ENCODE assay signal across 8 mouse cellular contexts in genomic region chr13:23450398-23450797, GRCm38 (mm10). TPM values are rescaled to one million over a fixed set of nuclear protein-coding genes. Genes with fewer than 3 reads are reported as not detected.
DNase-seq lines count a peak whose midpoint lies in the region; ATAC-seq and TF ChIP-seq lines count a peak whose summit lies in the region.

No protein-coding gene starts in this region.

- intact Hi-C loops in left cerebral cortex, postnatal 36 days (cut with DNase I) = no loop called here

- peak; percentile 87 for DNase-seq in adrenal gland, adult 8-10 months
- DNase-seq in embryo, embryonic 11 days = peak; percentile 93
- DNase-seq in gastrocnemius, postnatal 25 days = peak; percentile 68
- DNase-seq in left cerebral cortex, postnatal 36 days (ENCODE audit: low spot score in 2 of 2) = peak; percentile 84 to 91
- peak; percentile 84 for DNase-seq in right cerebral cortex, postnatal 4 days

- 1% methylated on average over 15 of the region's 15 CpGs for WGBS in intestine, postnatal 0 days

- H3K27me3 ChIP-seq in intestine, postnatal 0 days (replicated peaks; ENCODE audit: control insufficient read depth, insufficient read depth, low read length) = no peaks in the 10 kb centered on the region

- ATAC-seq in intestine, postnatal 0 days = no peak
- peak; percentile 28; the same call in 1 of the 2 replicates for ATAC-seq in megakaryocyte-erythroid progenitor cell, adult 5-6 weeks (replicated peaks; ENCODE audit: low FRiP score, low TSS enrichment, poor library complexity, severe bottlenecking)
- ATAC-seq in monocyte, adult 5-6 weeks (replicated peaks; ENCODE audit: insufficient number of reproducible peaks, low FRiP score, low TSS enrichment, poor library complexity, severe bottlenecking) = no peak

- H3K4me2 ChIP-seq in intestine, postnatal 0 days (replicated peaks; ENCODE audit: low read depth) = peak overlapping the region; percentile 76

- no peak overlapping the region for H3K27ac ChIP-seq in intestine, postnatal 0 days (ENCODE audit: low read depth, low read length)

- peak overlapping the region; percentile 57 for H3K4me3 ChIP-seq in intestine, postnatal 0 days (ENCODE audit: low read depth, low read length)

- TF ChIP-seq CTCF in intestine, postnatal 0 days (IDR thresholded peaks at IDR 0.05; ENCODE audit: low read depth) = no peak

- H3K9me3 ChIP-seq in intestine, postnatal 0 days (ENCODE audit: control insufficient read depth) = no peaks in the 10 kb centered on the region

- H3K36me3 ChIP-seq in intestine, postnatal 0 days (ENCODE audit: control insufficient read depth, insufficient read depth) = no peaks in the 10 kb centered on the region

- 0 out of 2 replicates have a peak overlapping the region, but pooled peaks have one; percentile 34 for H3K9ac ChIP-seq in intestine, postnatal 0 days (ENCODE audit: low read depth, low read length)

- no peaks in the 10 kb centered on the region for H3K4me1 ChIP-seq in intestine, postnatal 0 days (replicated peaks; ENCODE audit: control insufficient read depth, insufficient read depth, low read length)

RNA-seq across cellular contexts. Expression of gene Btn1a1, which starts 15.3 kb away (rescaled TPM):
- total RNA-seq in adrenal gland, adult 8-10 months (2022) = not detected
- total RNA-seq in gastrocnemius, postnatal 25 days (2021) = not detected
- polyA plus RNA-seq in intestine, postnatal 0 days (2015; fragmentation: Nextera tagmentation; extraction: Ambion mirVana) = not detected in 2 replicates
- not detected for total RNA-seq in left cerebral cortex, postnatal 36 days (2021)
- not detected in 2 replicates for total RNA-seq in megakaryocyte-erythroid progenitor cell, adult 5-6 weeks (2014; fragmentation: Nextera tagmentation)
- total RNA-seq in megakaryocyte-erythroid progenitor cell, adult 5-6 weeks (2017) = not detected in 2 replicates
- not detected in 3 replicates for total RNA-seq in monocyte, adult 5-6 weeks (2017)

RNA-seq across cellular contexts. Expression of gene Abt1, which starts 26.7 kb away (rescaled TPM):
- total RNA-seq in adrenal gland, adult 8-10 months (2022) = 1 to 10 TPM; 6.5 to 7.8 (median 7.1) TPM
- 1 to 10 TPM; 2.9 to 3.7 TPM for total RNA-seq in gastrocnemius, postnatal 25 days (2021)
- polyA plus RNA-seq in intestine, postnatal 0 days (2015; fragmentation: Nextera tagmentation; extraction: Ambion mirVana) = 5.1 and 5.6 TPM in 2 replicates
- total RNA-seq in left cerebral cortex, postnatal 36 days (2021) = 1 to 10 TPM; 8.4 to 8.5 TPM
- total RNA-seq in megakaryocyte-erythroid progenitor cell, adult 5-6 weeks (2014; fragmentation: Nextera tagmentation) = 8.0 and 10.7 TPM in 2 replicates
- 12.8 and 13.7 TPM in 2 replicates for total RNA-seq in megakaryocyte-erythroid progenitor cell, adult 5-6 weeks (2017)
- total RNA-seq in monocyte, adult 5-6 weeks (2017) = 12.1 to 15.9 TPM (median 13.2 TPM) in 3 replicates

RNA-seq across cellular contexts. Expression of gene Btn2a2, which starts 38.3 kb away (rescaled TPM):
- total RNA-seq in adrenal gland, adult 8-10 months (2022) = not detected
- total RNA-seq in gastrocnemius, postnatal 25 days (2021) = not detected
- not detected in 2 replicates for polyA plus RNA-seq in intestine, postnatal 0 days (2015; fragmentation: Nextera tagmentation; extraction: Ambion mirVana)
- 1 to 10 TPM in 1 of 2 experiments, under 1 TPM in 1; 0.93 to 1.5 TPM for total RNA-seq in left cerebral cortex, postnatal 36 days (2021)
- total RNA-seq in megakaryocyte-erythroid progenitor cell, adult 5-6 weeks (2014; fragmentation: Nextera tagmentation) = not detected in 2 replicates
- not detected in 2 replicates for total RNA-seq in megakaryocyte-erythroid progenitor cell, adult 5-6 weeks (2017)
- total RNA-seq in monocyte, adult 5-6 weeks (2017) = not detected in 3 replicates
